Mouse (Mus musculus): Measurements from ENCODE around the gene Rnf41. TPM values are rescaled to one million over a fixed set of nuclear protein-coding genes. Genes with fewer than 3 reads are reported as not detected.

The Rnf41 gene
- polyA plus RNA-seq, 1 experiment from 2014 or later: 24.6 TPM

DNA sequence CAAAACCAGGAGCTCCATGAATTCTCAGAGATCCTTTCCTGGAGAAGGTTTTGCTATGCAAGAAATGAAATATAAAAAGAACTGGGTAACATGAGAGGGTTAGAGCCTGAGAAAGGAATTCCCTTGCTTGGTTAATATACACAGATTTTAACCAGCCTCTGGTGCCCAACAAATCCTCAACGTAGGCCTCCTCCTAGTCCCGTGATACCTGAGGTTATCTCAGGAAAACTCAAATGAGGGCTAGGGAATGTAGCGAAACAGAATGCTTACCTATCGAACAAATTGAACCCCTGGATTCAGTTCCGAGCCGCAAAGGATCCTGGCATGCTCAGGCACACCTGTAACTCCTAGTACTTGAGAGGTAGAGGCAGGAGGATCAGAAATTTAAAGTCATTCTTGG is 46.2 kb downstream of the Rnf41 start:
- no peaks in the 10 kb centered on the region for H3K27me3 ChIP-seq (ENCODE audit: control insufficient read depth, insufficient read depth, low read length)
- WGBS: 88% methylated on average over 6 of the region's 6 CpGs
- no peak overlapping the region for H3K4me2 ChIP-seq (ENCODE audit: low read length)
- H3K36me3 ChIP-seq (ENCODE audit: control insufficient read depth, insufficient read depth, low read length): peaks cover 20% of the 10 kb centered on the region
- H3K4me1 ChIP-seq (ENCODE audit: control insufficient read depth in 2 of 2, insufficient read depth in 2 of 2, low read length in 2 of 2): peaks cover 0 to 15% of the 10 kb centered on the region in 2 experiments; a peak in 2 of 4 replicates
- ATAC-seq (ENCODE audit: insufficient number of reproducible peaks, insufficient read depth, low FRiP score, low read depth): no peak
- H3K9me3 ChIP-seq (ENCODE audit: control insufficient read depth, low read length): no peaks in the 10 kb centered on the region
- peak overlapping the region in 1 of 2 experiments; percentile 95; a peak in 1 of 4 replicates for H3K4me3 ChIP-seq (ENCODE audit: control insufficient read depth in 1 of 2, insufficient read depth in 1 of 2, low read depth in 1 of 2, low read length in 2 of 2)
- H3K27ac ChIP-seq (replicated peaks in 1 of 2; ENCODE audit: control insufficient read depth in 1 of 2, insufficient read depth in 1 of 2, low read depth in 2 of 2, low read length in 2 of 2): no peak overlapping the region
- no peak overlapping the region; the same call in 1 of the 2 replicates for H3K9ac ChIP-seq (ENCODE audit: low read length)

DNA sequence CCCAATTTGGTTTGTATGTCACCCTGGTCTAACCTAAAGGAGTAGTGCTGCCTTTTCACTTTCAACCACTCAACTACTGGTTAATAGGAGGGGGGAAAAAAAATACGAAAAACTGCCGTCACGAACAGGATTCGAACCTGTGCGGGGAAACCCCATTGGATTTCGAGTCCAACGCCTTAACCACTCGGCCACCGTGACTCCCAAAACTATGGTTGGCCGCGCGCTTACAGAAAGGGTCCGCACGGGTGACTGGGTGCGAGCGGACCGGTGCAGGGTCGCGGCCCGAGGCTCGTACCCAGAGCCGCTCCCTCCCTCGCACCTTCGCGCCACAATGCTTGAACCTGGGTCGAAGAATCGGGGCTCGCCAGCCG is 46.9 kb downstream of the Rnf41 start:
- no peaks in the 10 kb centered on the region for H3K9me3 ChIP-seq (ENCODE audit: control insufficient read depth, low read length)
- peaks cover 0 to 15% of the 10 kb centered on the region in 2 experiments; a peak in 2 of 4 replicates for H3K4me1 ChIP-seq (ENCODE audit: control insufficient read depth in 2 of 2, insufficient read depth in 2 of 2, low read length in 2 of 2)
- peak overlapping the region; percentile 93 for H3K9ac ChIP-seq (ENCODE audit: low read length)
- peak overlapping the region; percentile 89 to 95 for H3K4me3 ChIP-seq (ENCODE audit: control insufficient read depth in 1 of 2, insufficient read depth in 1 of 2, low read depth in 1 of 2, low read length in 2 of 2)
- H3K27ac ChIP-seq (replicated peaks in 1 of 2; ENCODE audit: control insufficient read depth in 1 of 2, insufficient read depth in 1 of 2, low read depth in 2 of 2, low read length in 2 of 2): peak overlapping the region; percentile 74 to 92
- H3K36me3 ChIP-seq (ENCODE audit: control insufficient read depth, insufficient read depth, low read length): peaks cover 27% of the 10 kb centered on the region
- under 1% methylated on average over 29 of the region's 29 CpGs for WGBS
- peak overlapping the region; percentile 80 for H3K4me2 ChIP-seq (ENCODE audit: low read length)
- no peaks in the 10 kb centered on the region for H3K27me3 ChIP-seq (ENCODE audit: control insufficient read depth, insufficient read depth, low read length)
- peak; percentile 42 for ATAC-seq (ENCODE audit: insufficient number of reproducible peaks, insufficient read depth, low FRiP score, low read depth)

DNA sequence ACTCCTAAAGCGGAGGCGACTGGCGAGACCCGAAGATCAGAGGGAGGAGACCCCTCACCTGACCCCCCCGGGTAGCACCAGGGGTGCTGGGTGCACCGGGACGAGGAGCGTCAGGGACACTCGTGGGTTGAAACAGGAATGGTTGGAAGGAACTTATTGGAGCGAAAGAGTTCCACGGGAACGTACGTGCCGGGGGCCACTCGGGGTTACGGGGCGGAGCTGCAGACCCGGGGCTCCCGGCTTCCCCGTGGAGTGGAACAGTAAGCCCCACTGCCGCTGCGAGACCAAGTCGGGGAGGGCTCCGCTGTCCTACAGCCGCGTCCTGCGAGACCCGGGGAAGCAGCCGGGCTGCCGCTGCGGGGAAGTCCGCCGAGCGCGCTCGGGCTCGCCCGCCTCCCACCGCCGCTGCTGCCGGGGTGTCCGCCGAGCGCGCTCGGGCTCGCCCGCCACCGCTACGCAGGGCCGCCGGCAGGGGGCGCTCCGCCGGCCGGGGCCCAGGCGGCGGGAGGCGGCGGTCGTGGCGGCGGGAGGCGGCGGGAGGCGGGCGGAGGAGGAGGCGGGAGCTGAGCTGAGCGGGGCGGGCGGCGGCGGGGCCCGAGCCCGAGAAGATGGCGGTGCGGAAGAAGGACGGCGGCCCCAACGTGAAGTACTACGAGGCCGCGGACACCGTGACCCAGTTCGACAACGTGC is 47.4 kb downstream of the Rnf41 start, which contains the start of gene Smarcc2:
TSS of gene Smarcc2 (plus strand) at position 530 of the 690 bp plus-strand sequence.
- H3K4me1 ChIP-seq (ENCODE audit: control insufficient read depth in 2 of 2, insufficient read depth in 2 of 2, low read length in 2 of 2): peaks cover 0 to 15% of the 10 kb centered on the region in 2 experiments; a peak in 2 of 4 replicates
- H3K27me3 ChIP-seq (ENCODE audit: control insufficient read depth, insufficient read depth, low read length): no peaks in the 10 kb centered on the region
- H3K9ac ChIP-seq (ENCODE audit: low read length): peak within 1 kb of the TSS; percentile 93
- 2% methylated on average over 75 of the region's 86 CpGs for WGBS
- H3K9me3 ChIP-seq (ENCODE audit: control insufficient read depth, low read length): no peaks in the 10 kb centered on the region
- peak within 1 kb of the TSS; percentile 86 for H3K4me2 ChIP-seq (ENCODE audit: low read length)
- H3K27ac ChIP-seq (replicated peaks in 1 of 2; ENCODE audit: control insufficient read depth in 1 of 2, insufficient read depth in 1 of 2, low read depth in 2 of 2, low read length in 2 of 2): peak within 1 kb of the TSS; percentile 91 to 92
- H3K4me3 ChIP-seq (ENCODE audit: control insufficient read depth in 1 of 2, insufficient read depth in 1 of 2, low read depth in 1 of 2, low read length in 2 of 2): peak within 1 kb of the TSS; percentile 89 to 95
- peak; percentile 83 for ATAC-seq (ENCODE audit: insufficient number of reproducible peaks, insufficient read depth, low FRiP score, low read depth)
- H3K36me3 ChIP-seq (ENCODE audit: control insufficient read depth, insufficient read depth, low read length): peaks cover 32% of the 10 kb centered on the region

DNA sequence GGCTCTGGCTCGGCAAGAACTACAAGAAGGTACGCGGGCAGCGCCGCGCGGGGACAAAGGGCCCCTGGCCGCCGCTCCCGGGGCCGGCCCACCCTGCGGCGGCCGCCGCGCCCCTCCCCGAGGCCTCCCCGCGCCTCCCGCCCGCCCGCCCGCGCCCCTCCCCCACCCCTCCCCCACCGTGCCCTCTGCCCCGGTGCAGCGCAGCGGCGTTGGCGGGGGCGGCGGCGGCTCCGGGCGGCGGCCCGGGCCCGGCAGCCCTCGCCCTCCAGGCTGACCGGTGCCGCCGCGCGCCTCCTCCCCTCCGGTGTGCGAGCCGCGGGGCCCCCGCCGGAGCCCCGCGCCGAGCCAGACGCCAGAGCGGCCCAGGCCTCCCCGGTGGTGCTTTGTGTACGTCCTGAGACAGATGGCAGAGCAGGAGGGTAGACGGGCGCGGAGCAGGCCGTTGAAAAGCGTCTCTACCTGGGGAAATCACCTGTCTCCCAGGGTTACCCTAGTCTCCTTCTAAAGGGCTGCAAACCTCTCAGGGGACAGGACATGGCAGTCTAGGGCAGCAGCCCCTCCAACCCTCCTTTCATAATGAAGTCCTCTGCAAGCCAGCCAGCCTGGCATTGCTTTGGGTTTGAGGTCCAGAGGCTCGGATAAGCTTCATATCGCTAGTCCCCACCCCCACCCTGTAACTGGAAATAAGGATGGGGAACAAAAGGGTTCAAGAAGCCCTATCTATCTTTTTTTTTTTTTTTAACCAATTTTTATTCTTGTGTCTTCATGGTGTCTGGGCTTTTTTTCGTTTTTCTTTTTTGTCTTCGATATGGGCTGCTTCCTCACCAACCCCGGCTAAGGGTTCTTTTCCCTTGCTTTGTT is 48.2 kb downstream of the Rnf41 start:
- H3K9ac ChIP-seq (ENCODE audit: low read length): peak overlapping the region; percentile 93
- no peaks in the 10 kb centered on the region for H3K9me3 ChIP-seq (ENCODE audit: control insufficient read depth, low read length)
- peak overlapping the region; percentile 86 for H3K4me2 ChIP-seq (ENCODE audit: low read length)
- H3K27me3 ChIP-seq (ENCODE audit: control insufficient read depth, insufficient read depth, low read length): no peaks in the 10 kb centered on the region
- WGBS: 2% methylated on average over 25 of the region's 67 CpGs
- H3K4me1 ChIP-seq (ENCODE audit: control insufficient read depth in 2 of 2, insufficient read depth in 2 of 2, low read length in 2 of 2): peaks cover 0 to 15% of the 10 kb centered on the region in 2 experiments; a peak in 2 of 4 replicates
- peak; percentile 59 for ATAC-seq (ENCODE audit: insufficient number of reproducible peaks, insufficient read depth, low FRiP score, low read depth)
- H3K36me3 ChIP-seq (ENCODE audit: control insufficient read depth, insufficient read depth, low read length): peaks cover 40% of the 10 kb centered on the region
- H3K4me3 ChIP-seq (ENCODE audit: control insufficient read depth in 1 of 2, insufficient read depth in 1 of 2, low read depth in 1 of 2, low read length in 2 of 2): peak overlapping the region; percentile 89 to 95
- H3K27ac ChIP-seq (replicated peaks in 1 of 2; ENCODE audit: control insufficient read depth in 1 of 2, insufficient read depth in 1 of 2, low read depth in 2 of 2, low read length in 2 of 2): peak overlapping the region; percentile 91 to 92

DNA sequence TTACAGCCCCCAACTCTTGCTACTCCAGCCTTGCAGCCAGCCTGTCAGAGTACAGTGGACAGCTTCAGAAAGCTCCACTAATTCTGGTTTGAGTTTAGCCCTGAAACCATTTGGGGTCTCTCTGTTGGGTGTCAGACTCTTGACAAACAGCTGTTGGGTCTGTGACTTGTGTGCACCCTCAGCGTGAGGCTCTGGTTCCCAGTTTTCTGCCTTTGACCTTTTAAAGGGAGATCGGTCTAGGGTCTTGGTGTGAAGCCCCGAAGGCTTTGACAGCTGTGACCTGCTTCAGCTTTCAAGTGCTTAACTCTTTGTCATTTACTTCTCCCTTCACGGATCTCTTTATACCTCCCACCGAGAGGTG is 48.8 kb downstream of the Rnf41 start:
- Histone ChIP-seq H3K4me1 (ENCODE audit: control insufficient read depth in 2 of 2, insufficient read depth in 2 of 2, low read length in 2 of 2) (peaks cover 0 to 12% of the 10 kb centered on the region in 2 experiments; a peak in 2 of 4 replicates), H3K4me2 (ENCODE audit: low read length) (peak overlapping the region; percentile 86), H3K9ac (ENCODE audit: low read length) (peak overlapping the region; percentile 93), H3K36me3 (ENCODE audit: control insufficient read depth, insufficient read depth, low read length) (peaks cover 46% of the 10 kb centered on the region), H3K27ac (replicated peaks in 1 of 2; ENCODE audit: control insufficient read depth in 1 of 2, insufficient read depth in 1 of 2, low read depth in 2 of 2, low read length in 2 of 2) (peak overlapping the region in 1 of 2 experiments; percentile 92; a peak in 3 of 4 replicates), H3K4me3 (ENCODE audit: control insufficient read depth in 1 of 2, insufficient read depth in 1 of 2, low read depth in 1 of 2, low read length in 2 of 2) (peak overlapping the region; percentile 89 to 95), H3K27me3 (ENCODE audit: control insufficient read depth, insufficient read depth, low read length) (no peaks in the 10 kb centered on the region), H3K9me3 (ENCODE audit: control insufficient read depth, low read length) (no peaks in the 10 kb centered on the region)
- ATAC-seq (ENCODE audit: insufficient number of reproducible peaks, insufficient read depth, low FRiP score, low read depth): no peak
- WGBS: 8% methylated on average over 5 of the region's 5 CpGs

DNA sequence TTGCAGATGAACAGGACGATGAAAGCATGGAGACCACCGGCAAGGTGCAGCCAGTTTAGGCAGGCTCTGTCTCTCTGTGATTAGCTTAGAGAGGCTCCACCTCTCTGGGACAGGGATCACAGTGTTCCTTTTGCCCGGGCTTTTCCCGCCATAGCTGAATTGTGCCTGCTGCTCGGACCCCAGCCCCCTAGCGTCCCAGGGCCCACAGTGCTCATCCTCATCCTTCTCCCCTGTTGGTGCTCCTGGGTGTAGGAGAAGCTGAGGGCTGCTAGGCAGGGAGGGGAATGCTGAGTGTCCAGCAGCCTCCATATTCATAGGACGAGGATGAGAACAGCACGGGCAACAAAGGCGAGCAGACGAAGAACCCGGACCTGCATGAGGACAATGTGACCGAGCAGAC is 62.9 kb downstream of the Rnf41 start:
- Histone ChIP-seq H3K9me3 (ENCODE audit: control insufficient read depth, low read length) (no peaks in the 10 kb centered on the region), H3K36me3 (ENCODE audit: control insufficient read depth, insufficient read depth, low read length) (peaks cover 98% of the 10 kb centered on the region), H3K9ac (ENCODE audit: low read length) (no peak overlapping the region), H3K27me3 (ENCODE audit: control insufficient read depth, insufficient read depth, low read length) (no peaks in the 10 kb centered on the region), H3K4me2 (ENCODE audit: low read length) (no peak overlapping the region), H3K27ac (replicated peaks in 1 of 2; ENCODE audit: control insufficient read depth in 1 of 2, insufficient read depth in 1 of 2, low read depth in 2 of 2, low read length in 2 of 2) (no peak overlapping the region), H3K4me3 (ENCODE audit: control insufficient read depth in 1 of 2, insufficient read depth in 1 of 2, low read depth in 1 of 2, low read length in 2 of 2) (no peak overlapping the region), H3K4me1 (ENCODE audit: control insufficient read depth in 2 of 2, insufficient read depth in 2 of 2, low read length in 2 of 2) (no peaks in the 10 kb centered on the region)
- ATAC-seq (ENCODE audit: insufficient number of reproducible peaks, insufficient read depth, low FRiP score, low read depth): no peak
- 83% methylated on average over 12 of the region's 12 CpGs for WGBS

DNA sequence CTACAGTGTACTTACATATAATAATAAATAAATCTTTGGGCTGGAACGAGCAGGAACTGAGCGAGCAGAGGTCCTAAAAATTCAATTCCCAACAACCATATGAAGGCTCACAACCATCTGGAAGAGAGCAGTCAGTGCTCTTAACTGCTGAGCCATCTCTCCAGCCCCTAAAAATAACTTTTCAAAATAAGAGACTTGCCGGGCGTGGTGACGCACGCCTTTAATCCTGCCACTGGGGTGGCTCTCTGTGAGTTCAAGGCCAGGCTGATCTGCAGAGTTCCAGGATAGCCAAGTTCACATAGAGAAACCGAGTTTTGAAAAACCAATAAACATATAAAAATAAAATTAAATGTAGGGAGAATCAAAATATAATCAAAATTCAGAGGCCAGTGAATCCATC is 74.9 kb downstream of the Rnf41 start:
- no peak overlapping the region for H3K27ac ChIP-seq (replicated peaks in 1 of 2; ENCODE audit: control insufficient read depth in 1 of 2, insufficient read depth in 1 of 2, low read depth in 2 of 2, low read length in 2 of 2)
- no peak overlapping the region for H3K9ac ChIP-seq (ENCODE audit: low read length)
- ATAC-seq (ENCODE audit: insufficient number of reproducible peaks, insufficient read depth, low FRiP score, low read depth): no peak
- H3K4me2 ChIP-seq (ENCODE audit: low read length): no peak overlapping the region
- peaks cover 100% of the 10 kb centered on the region for H3K36me3 ChIP-seq (ENCODE audit: control insufficient read depth, insufficient read depth, low read length)
- WGBS: 72% methylated on average over 7 of the region's 7 CpGs
- H3K4me1 ChIP-seq (ENCODE audit: control insufficient read depth in 2 of 2, insufficient read depth in 2 of 2, low read length in 2 of 2): peaks cover 15 to 22% of the 10 kb centered on the region in 2 experiments
- no peaks in the 10 kb centered on the region for H3K9me3 ChIP-seq (ENCODE audit: control insufficient read depth, low read length)
- no peak overlapping the region for H3K4me3 ChIP-seq (ENCODE audit: control insufficient read depth in 1 of 2, insufficient read depth in 1 of 2, low read depth in 1 of 2, low read length in 2 of 2)
- no peaks in the 10 kb centered on the region for H3K27me3 ChIP-seq (ENCODE audit: control insufficient read depth, insufficient read depth, low read length)
